Mouse (Mus musculus) liver, adult (tissue): ENCODE data around the gene Scaf4.

ENCODE experiments used
- GATA4 ChIP-seq: IDR thresholded peaks from 2 replicates; pipeline ENCODE4 v1.6.1; 2014; ENCODE audit warnings: mild to moderate bottlenecking, low read length; ENCODE audit not compliant: insufficient replicate concordance

Gene Scaf4

GRCm38 (mm10) chr16:90283905-90284891 lies at the start of gene Scaf4:
Gene Scaf4 (minus strand): TSS chr16:90284503.
- TF ChIP-seq GATA4 = no peak

- no peak for TF ChIP-seq GATA4
These were observed 48.2 kb upstream of the Scaf4 start for GRCm38 (mm10) chr16:90332553-90332952.

- no peak for TF ChIP-seq GATA4
These were observed 46.7 kb upstream of the Scaf4 start for GRCm38 (mm10) chr16:90330979-90331378.

- no peak for TF ChIP-seq GATA4
These were observed 45.2 kb upstream of the Scaf4 start for GRCm38 (mm10) chr16:90329511-90329910.

- TF ChIP-seq GATA4 = no peak
These were observed 38.7 kb upstream of the Scaf4 start for GRCm38 (mm10) chr16:90322850-90323528.

- no peak for TF ChIP-seq GATA4
These were observed 35.0 kb upstream of the Scaf4 start for GRCm38 (mm10) chr16:90319321-90319720.

- no peak for TF ChIP-seq GATA4
These were observed 34.1 kb upstream of the Scaf4 start for GRCm38 (mm10) chr16:90318372-90318926.

- no peak for TF ChIP-seq GATA4
These were observed 33.5 kb upstream of the Scaf4 start for GRCm38 (mm10) chr16:90317777-90318176.

GRCm38 (mm10) chr16:90315881-90316280 lies 31.6 kb upstream of the Scaf4 start:
- no peak for TF ChIP-seq GATA4

GRCm38 (mm10) chr16:90312449-90313082 lies 28.3 kb upstream of the Scaf4 start:
- TF ChIP-seq GATA4 = no peak

GRCm38 (mm10) chr16:90310488-90311135 lies 26.3 kb upstream of the Scaf4 start:
- no peak for TF ChIP-seq GATA4

- no peak for TF ChIP-seq GATA4
These were observed 25.5 kb upstream of the Scaf4 start for GRCm38 (mm10) chr16:90309784-90310183.

GRCm38 (mm10) chr16:90303988-90304299 lies 19.6 kb upstream of the Scaf4 start:
- no peak for TF ChIP-seq GATA4

- no peak for TF ChIP-seq GATA4
These were observed 19.1 kb upstream of the Scaf4 start for GRCm38 (mm10) chr16:90303286-90303987.
